Mouse (Mus musculus) lung, postnatal 0 days (tissue): ENCODE measurements at regions not wholly inside any gene's neighbourhood (a gene's known extent, or its start where the extent isn't known, plus 50 kb on each side); places are given as distances from the start of the nearest gene placed in this dataset.

ENCODE experiments used
- CTCF ChIP-seq: IDR thresholded peaks from 2 replicates; pipeline ENCODE4 v1.5.1; 2016; ENCODE audit warnings: antibody characterized with exemption, mild to moderate bottlenecking
- EP300 ChIP-seq: IDR thresholded peaks from 2 replicates; pipeline ENCODE4 v1.6.1; 2016; ENCODE audit warnings: antibody characterized with exemption, mild to moderate bottlenecking, control low read depth

DNA sequence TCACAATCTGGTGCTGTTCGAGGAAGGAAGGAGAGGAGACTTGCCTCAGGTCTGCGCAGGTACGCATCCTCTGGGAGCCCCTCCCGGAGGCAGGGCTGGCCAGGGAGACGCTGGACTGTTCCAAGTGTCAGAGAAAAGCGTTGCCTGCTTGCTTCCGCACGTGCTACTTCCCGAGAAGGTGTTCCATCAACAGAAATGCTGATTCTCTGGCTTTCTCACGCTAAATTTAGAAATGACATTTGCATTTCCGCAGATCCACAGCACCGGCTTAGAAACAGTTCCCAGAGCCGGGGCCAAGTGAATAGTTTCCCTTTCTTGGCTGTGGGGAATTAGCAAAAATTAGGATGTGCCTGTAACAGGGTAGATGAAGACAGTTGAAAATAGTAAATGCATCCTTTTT, 105.1 kb upstream of the Zfp64 start:
- no peak for TF ChIP-seq CTCF
- no peak for TF ChIP-seq EP300
